Mouse (Mus musculus): ENCODE measurements at regions not wholly inside any gene's neighbourhood (a gene's known extent, or its start where the extent isn't known, plus 50 kb on each side); places are given as distances from the start of the nearest gene placed in this dataset.
A peak's percentile ranks its signal among the peaks of the same experiment; 100 is the strongest.

- DNase-seq, result no peak
Measured at GRCm38 (mm10) chr3:35321991-35322390, 431.9 kb upstream of the Atp11b start.

- no peak for DNase-seq
Measured at GRCm38 (mm10) chr3:35322899-35323298, 431.0 kb upstream of the Atp11b start.

- peak; percentile 23 for DNase-seq
Measured at GRCm38 (mm10) chr3:35323450-35324077, 430.3 kb upstream of the Atp11b start.

GRCm38 (mm10) chr3:35324186-35324585 is 429.7 kb upstream of the Atp11b start:
- no peak for DNase-seq

GRCm38 (mm10) chr3:35332534-35333272 is 421.2 kb upstream of the Atp11b start:
- no peak for DNase-seq

GRCm38 (mm10) chr3:35334017-35334416 is 419.9 kb upstream of the Atp11b start:
- DNase-seq, result no peak

GRCm38 (mm10) chr3:35334546-35334945 is 419.4 kb upstream of the Atp11b start:
- DNase-seq, result no peak

- DNase-seq, result no peak
Measured at GRCm38 (mm10) chr3:35335837-35336236, 418.1 kb upstream of the Atp11b start.

- no peak for DNase-seq
Measured at GRCm38 (mm10) chr3:35340525-35340924, 413.4 kb upstream of the Atp11b start.

GRCm38 (mm10) chr3:35340935-35341800 is 412.7 kb upstream of the Atp11b start:
- DNase-seq, result peak; percentile 9

- DNase-seq, result no peak
Measured at GRCm38 (mm10) chr3:35341840-35342239, 412.1 kb upstream of the Atp11b start.

- no peak for DNase-seq
Measured at GRCm38 (mm10) chr3:35342584-35342983, 411.3 kb upstream of the Atp11b start.

GRCm38 (mm10) chr3:35343936-35344335 is 410.0 kb upstream of the Atp11b start:
- DNase-seq, result no peak

- DNase-seq, result no peak
Measured at GRCm38 (mm10) chr3:35349114-35349513, 404.8 kb upstream of the Atp11b start.

GRCm38 (mm10) chr3:35353442-35353841 is 400.5 kb upstream of the Atp11b start:
- no peak for DNase-seq

- DNase-seq, result no peak
Measured at GRCm38 (mm10) chr3:35353920-35354319, 400.0 kb upstream of the Atp11b start.

- DNase-seq, result no peak
Measured at GRCm38 (mm10) chr3:35354356-35354755, 399.6 kb upstream of the Atp11b start.

- DNase-seq, result no peak
Measured at GRCm38 (mm10) chr3:35357111-35357510, 396.8 kb upstream of the Atp11b start.

GRCm38 (mm10) chr3:35358541-35358940 is 395.4 kb upstream of the Atp11b start:
- DNase-seq, result no peak

GRCm38 (mm10) chr3:35359288-35359687 is 394.6 kb upstream of the Atp11b start:
- DNase-seq, result no peak

- DNase-seq, result no peak
Measured at GRCm38 (mm10) chr3:35360515-35360914, 393.4 kb upstream of the Atp11b start.

- DNase-seq, result no peak
Measured at GRCm38 (mm10) chr3:35361086-35361485, 392.8 kb upstream of the Atp11b start.

- DNase-seq, result no peak
Measured at GRCm38 (mm10) chr3:35365431-35365830, 388.5 kb upstream of the Atp11b start.

- no peak for DNase-seq
Measured at GRCm38 (mm10) chr3:35372276-35372675, 381.6 kb upstream of the Atp11b start.
